12 mouse cellular contexts compared by ENCODE assay signal in genomic region chr11:35970806-35971705, GRCm38 (mm10). TPM values are rescaled to one million over a fixed set of nuclear protein-coding genes. Genes with fewer than 3 reads are reported as not detected.
DNase-seq lines count a peak whose midpoint lies in the region; ATAC-seq lines count a peak whose summit lies in the region.
"Had no signal": no experiment of that assay in that cellular context is flagged by ENCODE, and none has a peak within 500 bp of the region (broad histone marks: within the 10 kb centered on the region; RNA-seq: fewer than 3 reads in every experiment).

No protein-coding gene starts in this region.

- H3K4me3 ChIP-seq in hindbrain, embryonic 10.5 days, result no peak overlapping the region
- no peak overlapping the region for H3K4me3 ChIP-seq in hindbrain, embryonic 16.5 days (ENCODE audit: low read length)
- no peak overlapping the region for H3K4me3 ChIP-seq in intestine, embryonic 14.5 days (ENCODE audit: low read depth, low read length)
- H3K4me3 ChIP-seq: heart, embryonic 13.5 days; hindbrain, embryonic 15.5 days; neural tube, embryonic 13.5 days had no signal

- H3K9ac ChIP-seq in hindbrain, embryonic 16.5 days (ENCODE audit: low read depth, low read length), result no peak overlapping the region
- H3K9ac ChIP-seq in intestine, embryonic 14.5 days (ENCODE audit: low read length), result no peak overlapping the region
- H3K9ac ChIP-seq: heart, embryonic 13.5 days; hindbrain, embryonic 15.5 days had no signal

- peaks cover 48% of the 10 kb centered on the region for H3K4me1 ChIP-seq in hindbrain, embryonic 10.5 days (replicated peaks)
- H3K4me1 ChIP-seq in hindbrain, embryonic 16.5 days (ENCODE audit: control insufficient read depth, insufficient read depth, low read depth, low read length), result peaks cover 10% of the 10 kb centered on the region
- no peaks in the 10 kb centered on the region; the same call in 1 of the 2 replicates for H3K4me1 ChIP-seq in intestine, embryonic 14.5 days (replicated peaks; ENCODE audit: control insufficient read depth, insufficient read depth, low read length)

- ATAC-seq in hindbrain, embryonic 16.5 days, result no peak
- ATAC-seq in intestine, embryonic 14.5 days (replicated peaks; ENCODE audit: low FRiP score, low TSS enrichment, low read depth), result peak; percentile 36

- DNase-seq in hindbrain, embryonic 10.5 days (ENCODE audit: low spot score), result no peak
- DNase-seq in 3T3-L1 (ENCODE audit: low read depth, low spot score), result peak; percentile 60
- DNase-seq in intestine, embryonic 14.5 days (ENCODE audit: low spot score), result peak; percentile 64
- peak; percentile 83 for DNase-seq in lung, postnatal 25 days (ENCODE audit: low spot score)
- no peak for DNase-seq in thymus, postnatal 36 days
- no peak for DNase-seq in urinary bladder, postnatal 25 days (ENCODE audit: low spot score)
- DNase-seq in cerebellum, adult 9-10 months, result no peak
- DNase-seq: right cerebral cortex, postnatal 25 days had no signal

- H3K9me3 ChIP-seq in hindbrain, embryonic 10.5 days, result no peaks in the 10 kb centered on the region
- no peaks in the 10 kb centered on the region for H3K9me3 ChIP-seq in hindbrain, embryonic 16.5 days (ENCODE audit: control insufficient read depth, low read length)
- H3K9me3 ChIP-seq in intestine, embryonic 14.5 days (ENCODE audit: control insufficient read depth, low read length), result no peaks in the 10 kb centered on the region
- H3K9me3 ChIP-seq: heart, embryonic 13.5 days; hindbrain, embryonic 15.5 days; neural tube, embryonic 13.5 days had no signal

- H3K27ac ChIP-seq in hindbrain, embryonic 10.5 days, result peak overlapping the region; percentile 85; the same call in 1 of the 2 replicates
- no peak overlapping the region for H3K27ac ChIP-seq in hindbrain, embryonic 16.5 days (ENCODE audit: low read depth, low read length)
- no peak overlapping the region for H3K27ac ChIP-seq in intestine, embryonic 14.5 days (ENCODE audit: low read depth)
- H3K27ac ChIP-seq: heart, embryonic 13.5 days; hindbrain, embryonic 15.5 days had no signal

- H3K4me2 ChIP-seq in hindbrain, embryonic 16.5 days (ENCODE audit: low read length), result no peak overlapping the region
- H3K4me2 ChIP-seq in intestine, embryonic 14.5 days (ENCODE audit: low read length), result no peak overlapping the region
- H3K4me2 ChIP-seq: heart, embryonic 13.5 days; hindbrain, embryonic 15.5 days had no signal

- WGBS in hindbrain, embryonic 10.5 days, result 93% methylated on average over 19 of the region's 19 CpGs
- 89% methylated on average over 19 of the region's 19 CpGs for WGBS in hindbrain, embryonic 16.5 days
- WGBS in intestine, embryonic 14.5 days, result 68% methylated on average over 19 of the region's 19 CpGs

- peaks cover 8% of the 10 kb centered on the region for H3K36me3 ChIP-seq in hindbrain, embryonic 10.5 days
- H3K36me3 ChIP-seq in hindbrain, embryonic 16.5 days (ENCODE audit: control insufficient read depth, insufficient read depth, low read length), result no peaks in the 10 kb centered on the region
- H3K36me3 ChIP-seq in intestine, embryonic 14.5 days (ENCODE audit: control insufficient read depth, insufficient read depth, low read length), result no peaks in the 10 kb centered on the region
- H3K36me3 ChIP-seq: heart, embryonic 13.5 days; hindbrain, embryonic 15.5 days; neural tube, embryonic 13.5 days had no signal

- H3K27me3 ChIP-seq in hindbrain, embryonic 10.5 days (ENCODE audit: insufficient read depth, poor library complexity, severe bottlenecking), result no peaks in the 10 kb centered on the region
- no peaks in the 10 kb centered on the region for H3K27me3 ChIP-seq in hindbrain, embryonic 16.5 days (replicated peaks; ENCODE audit: control insufficient read depth, insufficient read depth, low read length)
- no peaks in the 10 kb centered on the region for H3K27me3 ChIP-seq in intestine, embryonic 14.5 days (replicated peaks; ENCODE audit: control insufficient read depth, insufficient read depth, low read length)
- H3K27me3 ChIP-seq: hindbrain, embryonic 15.5 days; neural tube, embryonic 13.5 days had no signal

RNA-seq across cellular contexts. Expression of gene Wwc1, which starts 9.3 kb away (rescaled TPM):
- 3.9 and 4.9 TPM in 2 replicates for polyA plus RNA-seq in hindbrain, embryonic 10.5 days (2016; fragmentation: Nextera tagmentation; extraction: Ambion mirVana)
- polyA plus RNA-seq in hindbrain, embryonic 16.5 days (2015; fragmentation: Nextera tagmentation; extraction: Ambion mirVana), result 6.4 and 7.8 TPM in 2 replicates
- 9.3 and 12.4 TPM in 2 replicates for polyA plus RNA-seq in intestine, embryonic 14.5 days (2014; fragmentation: Nextera tagmentation; extraction: Ambion mirVana)

Comparison
In these comparisons a context has a peak if more than half of its experiments do, and no peak if none do; other contexts are left out.
1. DNase-seq: peak in 3T3-L1 (single experiment), intestine, embryonic 14.5 days (single experiment) and lung, postnatal 25 days (single experiment); none in hindbrain, embryonic 10.5 days (single experiment), thymus, postnatal 36 days (0 of 2), urinary bladder, postnatal 25 days (single experiment) and cerebellum, adult 9-10 months (single experiment).